ENCODE assay signal across 18 mouse cellular contexts in the genomic region with DNA sequence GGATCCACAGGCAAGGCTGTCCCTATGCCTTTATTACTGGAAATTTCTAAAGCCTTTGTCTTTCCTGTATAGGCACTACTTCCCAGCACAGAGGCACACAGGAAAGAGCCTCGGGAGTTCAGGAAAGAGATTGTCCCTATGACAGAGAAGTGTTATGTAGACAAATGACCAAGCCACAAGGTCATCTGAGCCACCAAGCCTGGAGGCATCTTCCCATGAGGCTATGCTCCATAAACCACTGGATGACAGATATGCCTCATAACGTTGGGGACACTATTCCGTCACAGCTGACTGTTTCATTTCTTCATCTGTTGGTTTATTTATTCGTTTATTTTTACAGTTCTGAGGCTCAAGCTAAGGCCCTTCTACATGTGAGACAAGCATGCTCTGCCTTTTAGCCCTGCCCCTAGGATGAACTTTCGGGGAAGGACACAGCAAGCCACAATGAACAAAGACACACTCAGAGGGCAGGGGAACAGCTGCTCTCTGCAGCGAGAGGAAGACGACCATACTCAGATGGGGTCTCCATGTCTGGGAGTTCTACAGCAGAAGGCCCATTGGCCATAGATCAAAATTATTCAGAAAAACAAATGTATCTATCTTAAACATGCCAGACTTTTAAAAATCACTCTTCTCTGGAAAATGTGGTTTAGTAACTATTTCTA.
A peak's percentile ranks its signal among the peaks of the same experiment; 100 is the strongest.
DNase-seq lines count a peak whose midpoint lies in the region; ATAC-seq and TF ChIP-seq lines count a peak whose summit lies in the region.
"Had no signal": no experiment of that assay in that cellular context is flagged by ENCODE, and none has a peak within 500 bp of the region (broad histone marks: within the 10 kb centered on the region; RNA-seq: fewer than 3 reads in every experiment).

No protein-coding gene starts in this region.

- H3K27me3 ChIP-seq in embryonic facial prominence, embryonic 14.5 days (replicated peaks; ENCODE audit: control insufficient read depth, insufficient read depth, low read length) = no peaks in the 10 kb centered on the region
- H3K27me3 ChIP-seq in embryonic facial prominence, embryonic 10.5 days (replicated peaks; ENCODE audit: low read depth, poor library complexity, severe bottlenecking) = no peaks in the 10 kb centered on the region
- no peaks in the 10 kb centered on the region for H3K27me3 ChIP-seq in liver, postnatal 0 days (ENCODE audit: insufficient read depth, low read length)
- no peaks in the 10 kb centered on the region for H3K27me3 ChIP-seq in liver, embryonic 12.5 days (replicated peaks)
- no peaks in the 10 kb centered on the region for H3K27me3 ChIP-seq in neural tube, embryonic 12.5 days (replicated peaks)
- H3K27me3 ChIP-seq: hindbrain, embryonic 15.5 days; limb, embryonic 15.5 days had no signal

- 42% methylated on average over 7 of the region's 7 CpGs for WGBS in embryonic facial prominence, embryonic 14.5 days
- 49% methylated on average over 7 of the region's 7 CpGs for WGBS in embryonic facial prominence, embryonic 10.5 days
- 58% methylated on average over 7 of the region's 7 CpGs for WGBS in liver, postnatal 0 days (ENCODE audit: insufficient replicate concordance)
- 51% methylated on average over 7 of the region's 7 CpGs for WGBS in liver, embryonic 12.5 days (ENCODE audit: insufficient replicate concordance)
- WGBS in neural tube, embryonic 12.5 days = 43% methylated on average over 7 of the region's 7 CpGs

- H3K4me2 ChIP-seq in embryonic facial prominence, embryonic 14.5 days (ENCODE audit: low read depth, low read length) = no peak overlapping the region
- H3K4me2 ChIP-seq in liver, postnatal 0 days (ENCODE audit: low read depth, low read length) = no peak overlapping the region
- H3K4me2 ChIP-seq in liver, embryonic 12.5 days = no peak overlapping the region
- no peak overlapping the region for H3K4me2 ChIP-seq in neural tube, embryonic 12.5 days (replicated peaks)
- H3K4me2 ChIP-seq: hindbrain, embryonic 15.5 days; limb, embryonic 15.5 days had no signal

- TF ChIP-seq EP300 in liver, postnatal 0 days (IDR thresholded peaks at IDR 0.05; ENCODE audit: low read depth) = peak; percentile 24; the same call in 1 of the 2 replicates

- H3K4me1 ChIP-seq in embryonic facial prominence, embryonic 14.5 days (ENCODE audit: control insufficient read depth, insufficient read depth, low read length) = 0 out of 2 replicates have a peak, but pooled peaks cover 2% of the 10 kb centered on the region
- H3K4me1 ChIP-seq in embryonic facial prominence, embryonic 10.5 days = peaks cover 12% of the 10 kb centered on the region
- no peaks in the 10 kb centered on the region for H3K4me1 ChIP-seq in liver, postnatal 0 days (ENCODE audit: insufficient read depth)
- no peaks in the 10 kb centered on the region for H3K4me1 ChIP-seq in liver, embryonic 12.5 days
- H3K4me1 ChIP-seq in neural tube, embryonic 12.5 days = 0 out of 2 replicates have a peak, but pooled peaks cover 7% of the 10 kb centered on the region

- peak; percentile 34 for DNase-seq in embryonic facial prominence, embryonic 14.5 days (ENCODE audit: low spot score)
- DNase-seq in embryonic facial prominence, embryonic 10.5 days (ENCODE audit: low spot score) = no peak
- DNase-seq in liver, postnatal 0 days = no peak
- DNase-seq in neural tube, embryonic 10.5 days (ENCODE audit: extremely low spot score, low spot score) = no peak
- DNase-seq in adrenal gland, postnatal 36 days = peak; percentile 48 to 55
- no peak for DNase-seq in left cerebral cortex, adult 9 months (ENCODE audit: low spot score in 2 of 2)
- DNase-seq: B cell, adult 2 months; cerebellum, adult 2 months; gastrocnemius, postnatal 14 days; lung, adult 18-20 months; spleen, adult 18-20 months; thymus, postnatal 14 days had no signal

- H3K9me3 ChIP-seq in embryonic facial prominence, embryonic 14.5 days (ENCODE audit: control insufficient read depth, low read length) = no peaks in the 10 kb centered on the region
- H3K9me3 ChIP-seq in embryonic facial prominence, embryonic 10.5 days = no peaks in the 10 kb centered on the region
- H3K9me3 ChIP-seq in liver, postnatal 0 days (ENCODE audit: low read length) = no peaks in the 10 kb centered on the region
- H3K9me3 ChIP-seq in liver, embryonic 12.5 days (replicated peaks) = no peaks in the 10 kb centered on the region
- H3K9me3 ChIP-seq in neural tube, embryonic 12.5 days = no peaks in the 10 kb centered on the region
- H3K9me3 ChIP-seq: hindbrain, embryonic 15.5 days; limb, embryonic 15.5 days had no signal

- H3K9ac ChIP-seq in embryonic facial prominence, embryonic 14.5 days (ENCODE audit: low read depth, low read length) = no peak overlapping the region
- H3K9ac ChIP-seq in liver, postnatal 0 days (replicated peaks) = no peak overlapping the region
- no peak overlapping the region for H3K9ac ChIP-seq in liver, embryonic 12.5 days
- H3K9ac ChIP-seq in neural tube, embryonic 12.5 days = no peak overlapping the region
- H3K9ac ChIP-seq: hindbrain, embryonic 15.5 days; limb, embryonic 15.5 days had no signal

- no peak overlapping the region for H3K4me3 ChIP-seq in embryonic facial prominence, embryonic 14.5 days (ENCODE audit: low read depth, low read length)
- H3K4me3 ChIP-seq in embryonic facial prominence, embryonic 10.5 days = no peak overlapping the region
- H3K4me3 ChIP-seq in liver, postnatal 0 days (ENCODE audit: low read depth, low read length) = no peak overlapping the region
- H3K4me3 ChIP-seq in liver, embryonic 12.5 days = no peak overlapping the region
- no peak overlapping the region for H3K4me3 ChIP-seq in neural tube, embryonic 12.5 days
- H3K4me3 ChIP-seq: hindbrain, embryonic 15.5 days; limb, embryonic 15.5 days had no signal

- no peak for ATAC-seq in embryonic facial prominence, embryonic 14.5 days (ENCODE audit: low read depth)
- peak; percentile 25; the same call in 1 of the 2 replicates for ATAC-seq in liver, postnatal 0 days
- ATAC-seq in liver, embryonic 12.5 days = no peak
- peak; percentile 50; the same call in 1 of the 2 replicates for ATAC-seq in neural tube, embryonic 12.5 days (ENCODE audit: low FRiP score, low read depth)
- ATAC-seq: activated CD4-positive, CD25-positive, alpha-beta regulatory T cell, adult 4 months; intestine, embryonic 16.5 days had no signal

- no peak for TF ChIP-seq CTCF in liver, postnatal 0 days (IDR thresholded peaks at IDR 0.05; ENCODE audit: low read depth)

- no peaks in the 10 kb centered on the region for H3K36me3 ChIP-seq in embryonic facial prominence, embryonic 14.5 days (ENCODE audit: control insufficient read depth, insufficient read depth, low read length)
- H3K36me3 ChIP-seq in embryonic facial prominence, embryonic 10.5 days (replicated peaks) = no peaks in the 10 kb centered on the region
- no peaks in the 10 kb centered on the region for H3K36me3 ChIP-seq in liver, postnatal 0 days (replicated peaks; ENCODE audit: insufficient read depth, low read length)
- no peaks in the 10 kb centered on the region for H3K36me3 ChIP-seq in liver, embryonic 12.5 days
- no peaks in the 10 kb centered on the region for H3K36me3 ChIP-seq in neural tube, embryonic 12.5 days
- H3K36me3 ChIP-seq: hindbrain, embryonic 15.5 days; limb, embryonic 15.5 days had no signal

- H3K27ac ChIP-seq in embryonic facial prominence, embryonic 14.5 days (replicated peaks; ENCODE audit: low read depth, low read length) = no peak overlapping the region
- no peak overlapping the region for H3K27ac ChIP-seq in embryonic facial prominence, embryonic 10.5 days (replicated peaks)
- H3K27ac ChIP-seq in liver, postnatal 0 days (ENCODE audit: low read depth) = no peak overlapping the region
- no peak overlapping the region for H3K27ac ChIP-seq in liver, embryonic 12.5 days
- H3K27ac ChIP-seq in neural tube, embryonic 12.5 days = no peak overlapping the region
- H3K27ac ChIP-seq: hindbrain, embryonic 15.5 days; limb, embryonic 15.5 days had no signal

Comparison
In these comparisons a context has a peak if more than half of its experiments do, and no peak if none do; other contexts are left out.
1. ATAC-seq: peak in liver, postnatal 0 days (single experiment) and neural tube, embryonic 12.5 days (single experiment); none in embryonic facial prominence, embryonic 14.5 days (single experiment) and liver, embryonic 12.5 days (single experiment).
2. DNase-seq: peak in embryonic facial prominence, embryonic 14.5 days (single experiment) and adrenal gland, postnatal 36 days (2 of 2); none in embryonic facial prominence, embryonic 10.5 days (single experiment), liver, postnatal 0 days (single experiment), neural tube, embryonic 10.5 days (single experiment) and left cerebral cortex, adult 9 months (0 of 2).